Mouse (Mus musculus): ENCODE data around the gene Mitd1. TPM values are rescaled to one million over a fixed set of nuclear protein-coding genes. Genes with fewer than 3 reads are reported as not detected.

Mitd1 gene
- polyA plus RNA-seq (2016; fragmentation: Nextera tagmentation; extraction: Ambion mirVana), result 11.8 and 19.7 TPM in 2 replicates

DNA sequence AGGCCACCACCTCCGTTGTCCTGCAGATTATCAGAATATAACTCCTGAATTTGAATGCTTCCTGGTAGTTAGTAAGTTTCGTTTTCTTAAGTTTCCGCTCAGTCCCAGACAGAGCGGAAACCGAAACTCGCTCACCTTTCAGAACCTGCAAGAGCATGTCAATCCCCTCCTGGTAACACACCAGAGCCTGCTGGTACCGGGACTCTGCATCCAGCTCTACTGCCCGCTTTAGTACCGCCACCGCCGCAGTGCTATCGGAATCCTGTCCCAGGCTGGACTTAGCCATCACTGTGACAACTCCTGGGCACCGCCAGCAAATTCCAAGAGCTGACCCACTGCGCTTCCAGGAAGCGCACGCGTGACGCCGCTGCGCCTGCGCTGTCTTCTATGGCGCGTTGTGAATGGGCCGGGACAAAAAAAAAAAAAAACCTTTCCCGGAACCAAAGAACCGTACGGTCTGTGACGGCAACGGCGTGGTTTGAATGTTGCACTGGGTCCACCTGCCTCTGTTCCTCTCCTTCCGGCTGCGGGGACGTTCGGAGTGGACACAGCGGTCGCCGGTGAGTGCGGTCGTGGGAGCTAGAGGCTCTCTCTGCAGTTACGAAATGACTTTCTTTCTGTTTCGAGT lies at the start of gene Mitd1, which contains the start of gene Mrpl30:
Gene Mitd1, minus strand, starts transcription at position 387 of the 628 bp plus-strand sequence.
Gene Mrpl30, plus strand, starts transcription at position 453 of the 628 bp plus-strand sequence.
- Histone ChIP-seq H3K4me3 (peak within 1 kb of the TSS; percentile 82), H3K27me3 (ENCODE audit: insufficient read depth, poor library complexity, severe bottlenecking) (no peaks in the 10 kb centered on the region), H3K9me3 (no peaks in the 10 kb centered on the region), H3K27ac (peak within 1 kb of the TSS; percentile 85), H3K36me3 (peaks cover 19% of the 10 kb centered on the region), H3K4me1 (peaks cover 16% of the 10 kb centered on the region; the same call in 1 of the 2 replicates)
- 0% methylated on average over 41 of the region's 41 CpGs for WGBS
- DNase-seq (ENCODE audit: low spot score), result peak; percentile 95

DNA sequence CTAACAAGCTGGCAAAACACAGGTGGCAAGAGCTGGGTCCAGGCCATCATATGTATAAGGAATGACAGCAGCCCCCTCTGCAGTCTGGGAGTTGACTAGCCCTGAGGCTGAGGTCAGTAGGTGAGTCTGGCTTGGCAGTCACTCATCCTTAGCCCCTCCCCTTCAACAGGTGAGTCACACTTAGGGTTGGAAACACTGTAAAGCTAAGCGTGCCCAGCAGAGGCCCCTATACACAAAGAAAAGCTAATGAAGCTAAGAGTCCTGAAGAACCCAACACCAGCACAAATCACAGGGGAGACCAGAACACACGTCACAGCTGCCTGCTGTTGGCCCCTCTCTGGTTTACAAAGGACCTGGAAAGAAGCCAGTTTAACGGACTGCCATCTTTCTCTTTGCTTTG lies 41.6 kb upstream of the Mitd1 start:
- H3K27ac ChIP-seq, result no peak overlapping the region
- H3K4me3 ChIP-seq, result no peak overlapping the region
- no peaks in the 10 kb centered on the region for H3K27me3 ChIP-seq (ENCODE audit: insufficient read depth, poor library complexity, severe bottlenecking)
- H3K36me3 ChIP-seq, result no peaks in the 10 kb centered on the region
- no peaks in the 10 kb centered on the region for H3K4me1 ChIP-seq
- DNase-seq (ENCODE audit: low spot score), result no peak
- WGBS, result 17% methylated on average over 3 of the region's 3 CpGs
- H3K9me3 ChIP-seq, result no peaks in the 10 kb centered on the region

DNA sequence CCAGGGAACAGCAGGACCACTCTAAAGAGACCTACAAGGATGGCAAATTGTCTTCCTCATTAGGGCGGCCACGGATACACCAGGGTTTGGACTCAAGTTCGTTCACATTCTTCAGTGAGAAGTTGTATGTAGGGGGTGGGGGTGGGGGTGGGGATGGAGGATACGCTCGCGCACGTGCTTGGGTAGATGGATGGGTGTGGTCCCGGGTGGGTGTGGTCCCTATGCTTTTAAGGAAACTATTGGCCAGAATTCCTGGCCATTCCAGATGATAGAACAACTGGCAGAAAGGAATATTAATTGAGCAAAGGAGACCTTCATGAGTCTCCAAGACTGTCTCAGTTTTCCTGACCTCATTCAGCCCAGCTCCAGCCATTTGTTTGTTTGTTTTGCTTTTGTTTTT lies 35.8 kb upstream of the Mitd1 start:
- DNase-seq (ENCODE audit: low spot score), result no peak
- Histone ChIP-seq H3K27ac (no peak overlapping the region), H3K4me3 (no peak overlapping the region), H3K9me3 (no peaks in the 10 kb centered on the region), H3K4me1 (no peaks in the 10 kb centered on the region), H3K27me3 (ENCODE audit: insufficient read depth, poor library complexity, severe bottlenecking) (no peaks in the 10 kb centered on the region), H3K36me3 (no peaks in the 10 kb centered on the region)
- 83% methylated on average over 8 of the region's 8 CpGs for WGBS

DNA sequence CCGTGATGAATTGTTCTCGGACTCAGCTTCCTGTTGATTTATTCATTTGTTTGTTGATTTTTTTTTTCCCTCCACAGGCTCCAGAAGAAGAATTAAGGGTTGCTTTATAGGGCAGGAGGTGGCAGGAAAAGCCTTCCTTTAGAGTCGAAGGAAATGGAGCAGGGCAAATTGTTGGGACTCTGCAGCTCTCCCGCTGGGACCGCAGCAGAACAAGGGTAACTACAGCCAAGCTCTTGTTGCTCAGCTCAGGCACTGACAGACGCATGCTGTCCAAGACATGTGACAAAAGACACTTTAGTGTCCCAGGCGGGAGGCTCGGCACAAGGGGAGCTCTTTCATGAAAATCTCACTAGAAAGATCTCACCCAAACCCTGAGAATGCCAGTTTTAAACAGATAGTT lies 32.3 kb upstream of the Mitd1 start:
- Histone ChIP-seq H3K4me1 (peaks cover 3% of the 10 kb centered on the region; the same call in 1 of the 2 replicates), H3K9me3 (no peaks in the 10 kb centered on the region), H3K27ac (no peak overlapping the region), H3K4me3 (no peak overlapping the region), H3K27me3 (ENCODE audit: insufficient read depth, poor library complexity, severe bottlenecking) (no peaks in the 10 kb centered on the region), H3K36me3 (no peaks in the 10 kb centered on the region)
- DNase-seq (ENCODE audit: low spot score), result no peak
- 52% methylated on average over 8 of the region's 8 CpGs for WGBS

DNA sequence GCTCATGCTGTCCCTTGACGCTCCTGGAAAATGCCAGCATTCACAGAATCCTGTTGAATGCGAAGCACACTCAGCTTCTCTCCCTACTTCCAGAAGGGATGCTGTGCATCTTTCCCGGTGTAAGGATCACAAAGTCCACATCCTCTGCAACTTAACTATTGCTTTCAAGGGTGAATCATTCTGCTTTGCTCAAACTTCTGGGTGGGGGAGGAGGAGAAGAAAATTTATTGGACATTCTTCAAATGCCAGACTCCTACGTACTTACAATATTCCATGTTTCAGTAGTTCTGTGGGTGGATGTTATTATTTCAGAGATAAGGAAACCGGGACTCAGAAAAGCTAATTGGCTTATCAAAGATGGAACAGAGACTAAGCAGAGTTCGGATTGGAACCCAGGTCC lies 27.9 kb upstream of the Mitd1 start:
- 58% methylated on average over 6 of the region's 6 CpGs for WGBS
- Histone ChIP-seq H3K27ac (no peak overlapping the region), H3K4me3 (no peak overlapping the region), H3K9me3 (no peaks in the 10 kb centered on the region), H3K36me3 (no peaks in the 10 kb centered on the region), H3K4me1 (peaks cover 3% of the 10 kb centered on the region; the same call in 1 of the 2 replicates), H3K27me3 (ENCODE audit: insufficient read depth, poor library complexity, severe bottlenecking) (peaks cover 6% of the 10 kb centered on the region; the same call in 1 of the 2 replicates)
- no peak for DNase-seq (ENCODE audit: low spot score)

DNA sequence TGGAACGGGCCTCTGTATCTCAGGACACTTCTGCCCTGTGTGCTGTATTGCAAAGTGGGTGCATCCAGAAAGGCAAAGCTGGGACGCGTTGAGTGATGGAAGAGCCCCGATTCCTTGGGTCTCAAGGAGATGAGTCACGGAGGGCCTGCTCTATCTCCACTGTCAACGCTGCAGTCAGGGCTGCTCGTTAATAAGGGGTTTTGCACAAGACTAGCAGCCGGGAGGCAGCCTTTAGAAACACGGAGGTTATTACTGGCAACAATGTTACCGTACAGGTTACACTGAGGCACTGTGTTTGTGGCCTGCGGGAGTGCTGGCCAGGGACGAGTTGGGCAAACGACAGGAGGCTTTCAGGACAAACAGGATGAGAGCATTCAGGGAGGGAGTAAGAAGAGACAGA lies 27.5 kb upstream of the Mitd1 start:
- Histone ChIP-seq H3K27me3 (ENCODE audit: insufficient read depth, poor library complexity, severe bottlenecking) (peaks cover 6% of the 10 kb centered on the region; the same call in 1 of the 2 replicates), H3K4me3 (no peak overlapping the region), H3K36me3 (no peaks in the 10 kb centered on the region), H3K9me3 (no peaks in the 10 kb centered on the region), H3K27ac (no peak overlapping the region), H3K4me1 (peaks cover 3% of the 10 kb centered on the region; the same call in 1 of the 2 replicates)
- WGBS, result 43% methylated on average over 13 of the region's 13 CpGs
- no peak for DNase-seq (ENCODE audit: low spot score)

DNA sequence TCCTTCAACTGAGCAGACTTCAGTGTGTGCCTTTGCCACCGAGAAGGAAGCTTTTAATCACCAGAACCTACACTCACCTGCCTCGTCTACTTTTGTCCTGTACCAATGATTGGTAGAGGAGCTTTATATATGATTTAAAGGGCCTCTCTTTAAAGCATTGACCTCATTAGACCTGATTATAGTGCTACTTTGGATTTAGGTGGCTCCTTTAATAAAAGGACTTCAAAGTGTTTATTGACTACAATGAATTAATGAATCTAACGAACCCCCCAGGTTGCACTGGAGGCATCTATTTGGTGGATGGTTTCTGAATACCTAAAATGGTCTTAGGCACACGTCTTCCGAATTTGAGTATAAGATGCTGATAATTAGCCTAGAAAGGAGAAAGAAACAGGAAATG lies 26.2 kb upstream of the Mitd1 start, which contains the start of gene Lyg2:
Gene Lyg2, minus strand, starts transcription at position 101 of the 400 bp plus-strand sequence.
- Histone ChIP-seq H3K36me3 (no peaks in the 10 kb centered on the region), H3K4me3 (no peak within 1 kb of the TSS), H3K27ac (no peak within 1 kb of the TSS), H3K27me3 (ENCODE audit: insufficient read depth, poor library complexity, severe bottlenecking) (peaks cover 6% of the 10 kb centered on the region; the same call in 1 of the 2 replicates), H3K9me3 (no peaks in the 10 kb centered on the region), H3K4me1 (peaks cover 3% of the 10 kb centered on the region; the same call in 1 of the 2 replicates)
- DNase-seq (ENCODE audit: low spot score), result no peak
- 67% methylated on average over 5 of the region's 5 CpGs for WGBS

DNA sequence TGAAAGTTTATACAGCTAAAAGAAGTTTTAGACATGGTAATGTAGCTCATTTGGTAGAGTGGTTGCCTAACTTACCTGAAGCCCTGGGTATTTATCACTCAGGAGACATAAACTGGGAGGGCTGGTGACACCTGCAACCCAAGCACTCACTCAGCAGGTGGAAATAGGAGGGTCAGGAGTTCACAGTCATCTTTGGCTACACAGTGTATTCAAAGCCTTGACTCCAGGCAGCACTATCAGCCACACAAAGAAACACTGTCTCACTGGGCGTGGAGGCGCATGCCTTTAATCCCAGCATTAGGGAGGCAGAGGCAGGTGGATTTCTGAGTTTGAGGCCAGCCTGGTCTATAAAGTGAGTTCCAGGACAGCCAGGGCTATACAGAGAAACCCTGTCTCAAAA lies 22.5 kb upstream of the Mitd1 start:
- Histone ChIP-seq H3K36me3 (no peaks in the 10 kb centered on the region), H3K4me1 (peaks cover 3% of the 10 kb centered on the region; the same call in 1 of the 2 replicates), H3K4me3 (no peak overlapping the region), H3K27me3 (ENCODE audit: insufficient read depth, poor library complexity, severe bottlenecking) (peaks cover 6% of the 10 kb centered on the region; the same call in 1 of the 2 replicates), H3K9me3 (no peaks in the 10 kb centered on the region), H3K27ac (no peak overlapping the region)
- no peak for DNase-seq (ENCODE audit: low spot score)
- WGBS, result 79% methylated on average over 2 of the region's 2 CpGs

DNA sequence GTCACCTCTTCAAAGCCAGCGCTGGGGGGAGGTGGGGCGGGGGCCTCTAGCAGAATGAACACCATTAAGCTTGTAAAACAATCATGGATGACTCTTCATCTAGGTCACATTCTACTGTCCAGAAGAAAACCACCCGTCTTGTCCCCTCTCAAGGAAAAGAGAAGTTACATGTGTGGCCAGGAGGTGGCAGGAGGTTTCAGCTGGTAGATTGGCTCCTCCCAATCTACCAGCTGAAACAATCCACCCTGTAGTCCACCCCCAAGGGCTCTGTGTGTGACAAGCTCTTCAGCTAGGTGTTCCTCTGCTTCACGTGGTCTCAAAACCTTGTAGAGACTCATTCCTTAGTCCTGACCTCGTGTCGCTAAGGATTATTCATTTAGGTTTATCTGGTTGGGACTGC lies 13.0 kb upstream of the Mitd1 start:
- H3K27ac ChIP-seq, result no peak overlapping the region
- H3K9me3 ChIP-seq, result no peaks in the 10 kb centered on the region
- H3K36me3 ChIP-seq, result peaks cover 17% of the 10 kb centered on the region
- WGBS, result 36% methylated on average over 6 of the region's 6 CpGs
- no peak overlapping the region for H3K4me3 ChIP-seq
- no peak for DNase-seq (ENCODE audit: low spot score)
- peaks cover 9% of the 10 kb centered on the region for H3K4me1 ChIP-seq
- no peaks in the 10 kb centered on the region for H3K27me3 ChIP-seq (ENCODE audit: insufficient read depth, poor library complexity, severe bottlenecking)

DNA sequence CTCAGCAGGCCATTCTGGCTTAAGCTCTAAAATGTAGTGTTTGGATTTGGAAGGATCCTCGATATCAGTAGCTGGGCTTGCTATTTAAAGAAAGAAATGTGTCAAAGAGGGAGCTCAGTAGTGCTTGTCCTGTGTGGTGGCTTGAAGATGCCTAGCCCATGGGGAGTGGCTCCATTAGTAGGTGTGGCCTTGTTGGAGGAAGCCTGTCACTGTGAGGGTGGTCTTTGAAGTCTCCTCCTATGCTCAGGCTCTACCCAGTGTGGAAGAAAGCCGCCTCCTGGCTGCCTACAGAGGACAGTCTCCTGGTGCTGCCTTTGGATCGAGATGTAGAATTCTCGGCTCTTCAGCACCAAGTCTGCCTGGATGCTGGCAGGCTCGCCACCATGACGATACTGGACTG lies 10.1 kb upstream of the Mitd1 start:
- Histone ChIP-seq H3K36me3 (peaks cover 42% of the 10 kb centered on the region), H3K9me3 (no peaks in the 10 kb centered on the region), H3K27me3 (ENCODE audit: insufficient read depth, poor library complexity, severe bottlenecking) (no peaks in the 10 kb centered on the region), H3K4me3 (no peak overlapping the region), H3K4me1 (peaks cover 9% of the 10 kb centered on the region), H3K27ac (no peak overlapping the region)
- 39% methylated on average over 6 of the region's 6 CpGs for WGBS
- no peak for DNase-seq (ENCODE audit: low spot score)

DNA sequence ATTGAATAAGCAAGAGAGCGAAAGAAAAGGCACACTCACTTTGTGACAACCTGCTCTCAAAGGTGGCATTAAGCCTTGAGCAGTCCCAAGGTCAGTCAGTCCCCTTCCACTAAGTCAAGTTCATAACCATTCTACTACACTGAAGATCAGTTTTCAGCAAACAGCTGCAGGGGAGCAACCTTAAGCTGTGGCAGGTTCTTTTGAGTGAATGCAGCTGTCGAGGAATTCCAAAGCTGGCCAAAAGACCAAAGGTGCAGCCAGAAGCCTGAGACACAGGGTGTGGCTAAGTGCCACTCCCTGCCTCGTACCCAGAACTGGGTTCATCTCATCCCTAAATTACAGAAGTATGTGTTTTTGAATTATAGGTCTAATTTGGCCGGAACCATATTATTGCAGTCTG lies 9.6 kb upstream of the Mitd1 start:
- WGBS, result 78% methylated on average over 4 of the region's 4 CpGs
- H3K36me3 ChIP-seq, result peaks cover 47% of the 10 kb centered on the region
- no peak overlapping the region for H3K4me3 ChIP-seq
- no peaks in the 10 kb centered on the region for H3K27me3 ChIP-seq (ENCODE audit: insufficient read depth, poor library complexity, severe bottlenecking)
- H3K4me1 ChIP-seq, result peaks cover 9% of the 10 kb centered on the region
- no peak for DNase-seq (ENCODE audit: low spot score)
- H3K9me3 ChIP-seq, result no peaks in the 10 kb centered on the region
- H3K27ac ChIP-seq, result no peak overlapping the region

DNA sequence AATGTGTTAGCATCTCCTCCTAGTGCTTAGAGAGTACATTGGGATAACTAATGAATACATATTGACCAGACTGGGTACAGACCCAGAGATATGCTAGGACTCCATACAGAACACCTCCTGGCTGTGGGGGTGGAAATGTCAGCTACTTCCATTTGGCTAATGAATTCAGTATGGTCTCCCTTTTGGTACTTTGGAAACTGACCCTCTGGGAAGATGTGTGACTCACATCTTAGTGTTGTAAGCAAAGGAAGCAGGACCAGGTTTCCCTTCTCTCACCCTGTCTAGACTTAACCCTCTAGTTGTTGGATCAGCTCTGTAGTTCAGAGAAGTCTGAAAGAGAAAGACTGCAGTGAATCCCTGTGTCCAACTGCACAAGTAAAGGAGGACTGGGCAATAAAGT lies 4.4 kb upstream of the Mitd1 start:
- Histone ChIP-seq H3K4me1 (peaks cover 9% of the 10 kb centered on the region; the same call in 1 of the 2 replicates), H3K27me3 (ENCODE audit: insufficient read depth, poor library complexity, severe bottlenecking) (no peaks in the 10 kb centered on the region), H3K27ac (no peak overlapping the region), H3K4me3 (no peak overlapping the region), H3K36me3 (peaks cover 59% of the 10 kb centered on the region), H3K9me3 (no peaks in the 10 kb centered on the region)
- no peak for DNase-seq (ENCODE audit: low spot score)

DNA sequence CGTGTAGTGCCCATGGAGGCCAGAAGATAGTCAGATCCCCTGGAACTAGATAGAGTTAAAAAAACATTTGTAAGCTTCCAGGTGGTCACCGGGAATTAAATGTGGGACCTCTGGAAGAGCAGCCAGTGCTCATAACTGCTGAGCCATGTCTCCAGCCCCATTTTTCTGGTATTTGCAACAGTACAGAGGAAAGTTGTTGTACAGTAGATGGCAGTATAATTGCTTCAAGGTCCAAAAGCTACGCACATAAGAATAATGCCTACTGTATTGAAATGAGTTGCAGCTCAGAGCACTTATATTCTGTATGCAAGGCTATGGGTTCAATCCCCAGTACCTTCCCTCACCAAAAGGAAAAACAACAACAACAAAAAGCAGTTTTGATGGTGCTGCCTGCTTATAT lies 1.2 kb upstream of the Mitd1 start:
- Histone ChIP-seq H3K27ac (no peak overlapping the region), H3K36me3 (peaks cover 32% of the 10 kb centered on the region), H3K4me1 (peaks cover 16% of the 10 kb centered on the region; the same call in 1 of the 2 replicates), H3K9me3 (no peaks in the 10 kb centered on the region), H3K27me3 (ENCODE audit: insufficient read depth, poor library complexity, severe bottlenecking) (no peaks in the 10 kb centered on the region), H3K4me3 (peak overlapping the region; percentile 82)
- no peak for DNase-seq (ENCODE audit: low spot score)
- WGBS, result 77% methylated on average over 3 of the region's 3 CpGs
